Mouse (Mus musculus): ENCODE measurements around the gene Lrrc8b.
A peak's percentile ranks its signal among the peaks of the same experiment; 100 is the strongest.

Gene Lrrc8b

DNA sequence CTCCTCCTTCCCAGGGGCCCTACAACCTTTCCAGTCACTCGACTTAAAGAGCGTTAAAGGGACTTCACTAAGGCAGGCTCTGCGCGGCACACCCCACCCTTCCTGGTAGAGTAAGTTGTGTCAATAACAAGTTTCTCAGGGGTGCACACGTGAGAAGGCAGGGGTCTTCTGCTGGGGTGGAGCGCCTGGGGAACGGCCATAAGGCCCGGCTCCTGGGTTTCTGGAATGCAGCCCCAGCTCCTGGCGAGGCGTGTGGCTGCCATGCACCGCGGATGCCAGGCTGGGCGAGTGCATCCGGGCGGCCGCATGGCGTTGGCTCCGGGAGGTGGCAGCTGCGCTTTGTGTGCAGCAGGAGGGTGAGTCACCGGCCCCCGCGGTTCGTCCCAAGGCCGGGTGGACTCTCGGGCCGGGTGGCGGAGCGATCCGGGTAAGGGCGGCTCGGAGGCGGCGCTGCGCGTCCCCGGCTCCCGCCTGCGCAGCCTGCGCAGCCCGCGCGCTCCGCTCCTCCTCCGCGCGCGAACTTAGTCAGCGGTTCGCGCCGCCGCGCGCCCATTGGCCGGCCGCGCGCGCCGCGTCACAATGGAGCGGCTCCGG is at the start of gene Lrrc8b:
Gene Lrrc8b, plus strand, starts transcription at position 578 of the 594 bp plus-strand sequence.
- DNase-seq (ENCODE audit: low spot score), result no peak

DNA sequence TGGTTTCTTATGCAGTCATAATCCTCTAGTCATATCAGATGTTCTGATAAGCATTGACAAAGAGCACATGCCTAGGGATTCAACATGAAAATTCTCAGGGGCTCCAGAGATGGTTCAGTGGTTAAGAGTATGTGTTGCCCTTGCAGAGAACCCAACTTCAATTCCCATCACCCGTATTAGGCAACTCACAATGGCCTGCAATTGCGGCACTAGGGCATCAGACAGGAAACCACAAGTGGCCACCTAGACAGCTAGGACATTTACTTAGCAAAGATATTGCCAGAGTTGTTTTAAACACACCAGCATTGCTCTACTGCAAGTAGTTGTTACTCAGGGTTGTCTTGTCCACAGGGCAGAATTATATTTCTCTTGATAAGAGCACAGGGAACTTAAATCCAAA is 34.1 kb upstream of the Lrrc8b start:
- no peak for DNase-seq (ENCODE audit: low spot score)

DNA sequence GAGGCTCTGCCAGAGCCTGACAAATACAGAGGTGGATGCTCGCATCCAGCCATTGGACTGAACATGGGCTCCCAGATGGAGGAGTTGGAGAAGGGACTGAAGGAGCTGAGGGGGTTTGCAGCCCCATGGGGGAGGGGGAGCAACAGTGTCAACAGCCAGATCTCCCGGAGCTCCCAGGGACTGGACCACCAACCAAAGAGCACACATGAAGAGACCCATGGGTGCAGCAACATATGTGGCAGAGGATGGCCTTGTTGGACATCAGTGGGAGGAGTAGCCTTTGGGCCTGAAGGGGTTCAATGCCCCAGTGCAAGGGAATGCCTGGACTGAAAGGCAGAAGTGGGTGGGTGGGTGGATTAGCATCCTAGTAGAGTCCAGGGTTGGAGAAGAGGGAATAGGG is 25.2 kb upstream of the Lrrc8b start:
- DNase-seq (ENCODE audit: low spot score), result no peak

DNA sequence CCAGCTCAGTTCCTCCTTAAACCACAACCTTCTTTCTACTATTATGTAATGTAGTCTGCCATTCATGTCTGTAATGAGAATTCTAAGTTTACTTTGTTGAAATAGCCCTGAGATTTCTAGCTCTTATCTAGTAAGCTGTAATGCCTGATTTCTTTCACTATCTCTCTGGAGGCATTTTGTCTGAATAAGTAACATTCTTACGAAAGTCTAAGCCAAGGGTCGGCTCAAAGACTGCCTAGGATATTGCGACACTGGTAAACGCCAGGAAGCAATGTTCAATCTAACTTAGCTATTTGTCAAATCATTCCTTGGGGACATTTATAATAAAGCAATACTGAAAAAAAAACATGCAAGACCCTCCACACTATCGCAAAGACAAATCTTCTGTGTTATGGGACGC is 21.8 kb upstream of the Lrrc8b start:
- no peak for DNase-seq (ENCODE audit: low spot score)

DNA sequence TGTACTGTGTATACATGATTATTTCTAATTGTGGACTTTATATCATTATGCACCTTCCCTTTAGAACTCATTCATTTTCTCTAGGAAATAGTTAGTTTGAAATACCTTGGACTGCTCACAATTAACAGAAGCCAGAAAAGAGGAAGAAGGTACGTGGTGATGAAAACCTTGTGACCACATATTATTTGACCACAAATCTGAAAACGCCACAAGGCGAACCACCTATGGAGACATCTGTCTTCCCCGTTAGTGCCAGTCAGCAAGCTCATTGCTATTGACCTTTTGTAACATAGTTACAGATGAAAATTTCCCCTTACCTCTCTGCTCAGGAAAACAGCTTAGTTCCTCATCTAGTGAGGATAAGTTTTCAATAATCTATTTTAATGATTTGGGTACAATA is 20.4 kb upstream of the Lrrc8b start:
- no peak for DNase-seq (ENCODE audit: low spot score)

DNA sequence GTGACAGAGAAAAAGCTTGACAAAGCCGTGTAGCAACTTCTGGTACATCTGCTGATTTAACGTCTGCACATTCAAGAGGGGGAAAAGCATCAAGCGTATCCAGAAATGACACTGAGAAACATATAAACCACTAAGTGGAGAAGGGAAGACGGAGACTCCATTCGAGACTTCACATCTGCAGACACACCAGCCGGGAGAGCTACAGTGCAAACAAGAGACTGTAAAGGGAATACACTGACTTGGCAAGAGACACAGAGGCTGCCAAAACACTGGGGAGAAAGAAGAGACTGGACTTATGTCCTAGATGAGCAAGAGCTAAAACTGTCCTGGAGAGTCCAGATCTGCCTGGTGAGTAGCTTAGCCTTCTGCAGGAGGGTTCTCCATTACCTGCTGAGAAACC is 16.6 kb upstream of the Lrrc8b start:
- DNase-seq (ENCODE audit: low spot score), result no peak

DNA sequence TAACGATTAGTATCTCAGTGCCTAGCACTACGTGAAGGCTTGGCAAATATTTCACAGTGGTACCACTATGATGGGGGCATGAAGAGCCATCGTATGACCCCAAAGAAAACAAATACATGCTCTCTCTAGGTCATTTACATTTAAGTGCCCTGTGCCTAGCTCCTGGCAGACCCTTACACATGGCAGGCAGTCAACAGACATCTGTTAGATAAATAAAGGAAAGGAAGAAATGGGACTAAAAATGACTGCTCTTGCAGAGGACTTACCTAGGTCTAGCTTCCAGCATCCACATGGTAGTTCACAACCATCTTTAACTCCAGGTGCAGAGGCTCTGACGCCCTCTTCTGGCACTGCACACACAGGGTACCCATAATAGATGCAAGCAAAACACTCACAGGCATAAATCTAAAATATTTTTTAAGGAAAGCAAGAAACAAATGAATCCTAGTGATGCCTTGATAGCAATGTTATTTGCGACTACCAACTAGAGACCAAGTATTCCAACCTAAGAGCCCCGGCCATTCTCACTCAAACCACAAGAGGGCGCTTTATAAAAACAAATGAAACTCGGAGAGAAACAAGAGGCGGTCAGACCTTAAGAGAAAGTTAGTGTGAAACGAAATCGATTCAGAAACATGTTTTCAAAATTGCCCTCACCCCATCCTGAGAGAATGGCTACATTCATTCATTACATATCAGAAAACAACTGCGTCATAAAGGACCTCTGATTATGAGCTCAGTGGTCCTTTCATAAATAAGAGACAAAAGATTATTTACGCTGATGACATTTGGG is 15.7 kb upstream of the Lrrc8b start:
- DNase-seq (ENCODE audit: low spot score), result peak; percentile 70

DNA sequence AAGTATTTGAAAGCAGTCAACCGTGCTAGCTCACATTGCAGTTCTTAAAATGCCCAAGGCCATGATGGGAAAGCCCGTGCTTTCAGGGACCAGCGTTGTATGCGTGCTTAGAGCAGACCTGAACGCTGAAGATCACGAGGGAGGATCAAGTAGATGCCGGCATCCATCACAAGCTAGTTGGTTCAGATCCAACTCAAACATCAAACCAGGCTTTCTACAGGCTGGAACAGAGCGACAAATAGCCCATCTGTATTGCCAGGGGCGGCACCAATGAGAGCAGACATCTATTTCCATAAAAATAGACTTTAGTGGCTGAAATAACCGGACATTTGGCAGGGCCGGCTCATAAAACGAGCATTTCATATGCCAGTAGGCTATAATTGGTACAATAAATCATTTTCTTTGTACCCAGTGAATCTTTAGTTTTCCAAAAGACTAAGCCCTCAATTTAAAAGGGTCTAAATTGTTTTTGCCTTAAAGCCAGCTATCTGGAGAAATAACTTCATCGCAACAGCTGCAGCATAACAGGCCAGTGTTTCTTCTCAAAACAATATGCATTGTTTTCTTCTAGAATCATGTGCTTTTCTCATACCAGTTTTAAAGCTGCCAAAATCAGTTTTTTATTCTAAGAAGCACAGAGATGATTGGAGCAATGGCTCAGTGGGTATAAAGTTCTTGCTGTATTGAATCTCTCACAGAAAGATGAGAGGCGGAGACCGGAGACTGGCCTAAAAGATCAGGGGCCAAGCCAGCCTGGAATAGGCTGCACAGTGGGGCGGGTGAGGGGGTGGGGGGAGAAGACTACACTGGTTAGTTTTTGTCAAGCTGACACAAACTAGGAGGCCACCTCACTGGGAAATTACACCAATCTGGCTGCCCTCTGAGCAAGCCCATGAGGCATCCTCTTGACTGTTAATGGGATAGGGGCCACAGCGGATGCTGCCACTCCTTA is 14.9 kb upstream of the Lrrc8b start:
- no peak for DNase-seq (ENCODE audit: low spot score)

DNA sequence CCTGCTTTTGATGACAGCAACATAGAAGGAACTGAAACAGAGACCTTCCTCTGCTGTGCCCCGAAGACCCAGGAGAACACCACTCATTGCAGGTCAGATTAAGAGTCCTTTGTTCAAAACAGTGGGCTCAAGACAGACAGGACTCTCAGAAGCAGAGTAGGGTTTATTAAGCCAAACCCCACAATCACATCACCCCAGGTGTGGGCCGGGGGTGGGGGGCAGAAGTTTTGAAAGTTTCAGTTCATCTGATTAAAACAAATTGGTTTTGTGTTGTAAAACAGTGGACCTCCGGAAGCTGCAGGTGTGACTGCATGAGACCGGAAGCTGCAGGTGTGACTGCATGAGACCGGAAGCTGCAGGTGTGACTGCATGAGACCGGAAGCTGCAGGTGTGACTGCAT is 14.0 kb upstream of the Lrrc8b start:
- DNase-seq (ENCODE audit: low spot score), result no peak

DNA sequence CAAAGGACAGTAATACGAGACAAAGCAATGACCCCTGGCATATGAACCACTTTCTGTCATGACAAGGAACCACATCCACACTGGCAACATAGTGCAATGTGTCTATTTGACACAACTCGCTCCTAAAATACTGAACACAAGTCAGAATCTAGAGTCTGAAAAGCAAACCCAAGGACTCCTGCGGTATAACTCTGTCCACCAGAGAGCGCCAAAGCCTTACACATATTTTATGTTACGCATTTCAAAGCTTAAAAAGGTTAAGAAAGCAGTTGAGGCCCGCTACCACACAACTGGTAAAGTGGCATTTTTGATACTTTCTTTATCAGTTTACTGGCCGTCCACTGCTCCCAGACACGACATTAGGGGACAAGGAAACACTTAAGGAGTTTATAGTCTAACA is 10.6 kb upstream of the Lrrc8b start:
- DNase-seq (ENCODE audit: low spot score), result peak; percentile 65

DNA sequence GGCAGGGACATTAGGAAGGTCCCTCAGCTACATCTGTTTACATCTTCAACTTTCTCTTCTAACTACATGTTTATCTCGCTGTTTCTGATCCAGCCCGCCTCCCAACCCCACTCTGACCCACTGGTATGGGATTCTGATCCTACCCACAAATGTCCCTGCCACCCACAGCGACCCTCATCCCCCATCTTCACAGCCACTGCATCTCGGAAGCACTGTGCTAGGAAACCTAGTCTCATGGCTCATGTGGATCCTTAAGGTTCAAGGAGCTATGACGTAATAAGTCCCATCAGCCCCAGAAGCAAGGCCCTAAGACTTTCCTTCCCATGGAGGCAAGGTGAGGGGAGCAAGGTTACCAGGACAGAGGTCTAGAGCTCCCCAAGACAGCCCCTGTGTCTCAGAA is 7.9 kb upstream of the Lrrc8b start:
- DNase-seq (ENCODE audit: low spot score), result no peak

DNA sequence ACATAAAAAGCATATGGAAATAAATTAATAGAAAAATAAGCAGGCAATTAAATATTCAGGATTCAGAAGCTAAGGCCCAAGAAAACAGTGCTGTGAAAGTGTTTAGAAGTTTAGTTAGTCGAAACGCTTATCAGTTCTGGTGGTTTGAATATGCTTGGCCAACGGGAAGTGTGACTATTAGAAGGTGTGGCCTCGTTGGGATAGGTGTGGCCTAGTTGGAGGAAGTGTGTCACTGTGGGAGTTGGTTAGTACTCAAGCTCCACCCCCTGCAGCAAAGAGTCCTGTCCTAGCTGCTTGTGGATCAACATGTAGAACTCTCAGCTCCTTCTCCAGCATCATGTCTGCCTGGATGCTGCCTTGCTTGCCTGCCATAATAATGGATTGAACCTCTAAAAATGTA is 6.5 kb upstream of the Lrrc8b start:
- DNase-seq (ENCODE audit: low spot score), result peak; percentile 88

DNA sequence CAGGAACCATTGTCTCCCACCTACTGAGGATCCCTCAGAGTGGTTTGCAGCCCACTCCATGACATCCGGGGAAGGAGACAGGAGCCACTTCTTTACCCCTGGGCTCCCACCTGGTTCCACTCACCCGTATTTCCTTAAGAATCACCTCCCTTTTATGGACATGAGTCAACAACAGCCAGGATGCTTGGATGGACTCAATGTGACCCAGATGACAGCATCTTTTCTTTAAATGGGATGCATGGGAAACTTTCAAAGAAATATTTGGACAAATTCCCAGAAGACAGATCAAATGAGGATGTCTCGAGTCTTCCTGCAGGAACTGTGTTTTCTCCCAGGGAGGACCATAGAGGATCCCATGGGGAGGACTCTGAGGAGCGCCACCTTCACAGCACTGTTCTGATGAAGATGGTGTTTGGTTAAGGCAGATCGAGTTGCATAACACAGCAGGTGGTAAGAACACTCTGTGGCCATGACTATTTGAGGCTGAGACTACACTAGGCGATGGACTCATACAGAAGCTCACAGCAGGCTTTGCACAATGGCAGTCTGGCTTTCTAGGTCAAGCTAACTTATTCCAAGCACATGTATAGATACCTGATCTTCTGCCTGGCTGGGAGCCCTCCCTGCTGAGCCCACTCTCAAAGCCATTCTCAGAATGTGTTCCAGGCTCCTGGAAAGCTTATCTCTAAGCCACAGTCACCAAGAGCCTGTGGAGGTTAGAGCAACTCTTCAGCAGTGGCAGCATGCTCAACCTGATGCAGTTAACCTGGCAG is 4.9 kb upstream of the Lrrc8b start:
- DNase-seq (ENCODE audit: low spot score), result peak; percentile 87

DNA sequence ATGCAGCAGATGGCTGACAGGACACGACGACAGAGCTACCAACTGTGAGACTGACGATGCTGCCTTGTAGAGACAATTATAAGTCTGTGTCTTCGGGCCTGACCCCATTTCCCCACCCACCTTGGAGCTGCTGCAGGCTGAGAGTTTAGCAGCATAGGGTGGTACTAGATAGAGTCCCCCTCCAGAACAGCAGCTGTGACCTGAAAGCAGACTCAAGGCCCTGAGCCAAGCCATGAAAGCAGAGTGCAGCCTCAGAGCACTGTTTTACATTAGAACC is 4.3 kb upstream of the Lrrc8b start:
- DNase-seq (ENCODE audit: low spot score), result no peak

DNA sequence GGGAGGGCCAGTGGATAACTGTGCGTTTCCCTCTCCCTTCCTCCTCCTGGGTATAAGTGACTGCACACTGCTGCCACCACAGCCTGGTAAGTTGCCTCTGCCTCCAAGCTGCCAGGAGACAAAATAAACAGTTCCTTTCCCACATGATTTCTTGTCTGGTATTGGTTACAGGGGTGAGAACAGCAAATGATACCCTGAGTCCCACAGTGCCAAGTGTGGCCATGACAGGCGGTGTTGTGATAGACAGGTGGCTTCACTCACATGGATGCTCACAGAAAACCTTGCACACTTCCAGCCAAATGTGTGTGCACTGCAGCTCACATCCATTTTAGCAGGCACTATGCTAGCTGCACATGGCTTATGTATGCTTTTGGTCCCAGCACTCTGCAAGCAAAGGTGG is 3.8 kb upstream of the Lrrc8b start:
- DNase-seq (ENCODE audit: low spot score), result no peak

DNA sequence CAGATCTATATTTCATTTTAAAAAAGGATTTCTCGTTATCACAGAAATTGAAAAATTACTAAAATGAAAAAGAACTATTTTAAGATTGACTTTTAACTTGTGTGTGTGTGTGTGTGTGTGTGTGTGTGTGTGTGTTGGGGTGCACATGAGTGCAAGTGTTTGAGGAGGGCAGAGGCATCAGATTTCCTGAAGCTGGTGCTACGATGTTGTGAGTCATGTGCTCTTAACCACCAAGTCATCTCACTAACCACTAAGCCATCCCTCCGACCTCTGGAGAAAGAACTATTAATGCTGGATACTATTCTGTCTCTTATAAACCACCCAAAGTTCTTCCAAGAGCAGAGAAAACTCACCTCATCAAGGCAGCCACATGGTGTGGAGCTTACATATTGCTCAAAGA is 2.9 kb upstream of the Lrrc8b start:
- DNase-seq (ENCODE audit: low spot score), result no peak

DNA sequence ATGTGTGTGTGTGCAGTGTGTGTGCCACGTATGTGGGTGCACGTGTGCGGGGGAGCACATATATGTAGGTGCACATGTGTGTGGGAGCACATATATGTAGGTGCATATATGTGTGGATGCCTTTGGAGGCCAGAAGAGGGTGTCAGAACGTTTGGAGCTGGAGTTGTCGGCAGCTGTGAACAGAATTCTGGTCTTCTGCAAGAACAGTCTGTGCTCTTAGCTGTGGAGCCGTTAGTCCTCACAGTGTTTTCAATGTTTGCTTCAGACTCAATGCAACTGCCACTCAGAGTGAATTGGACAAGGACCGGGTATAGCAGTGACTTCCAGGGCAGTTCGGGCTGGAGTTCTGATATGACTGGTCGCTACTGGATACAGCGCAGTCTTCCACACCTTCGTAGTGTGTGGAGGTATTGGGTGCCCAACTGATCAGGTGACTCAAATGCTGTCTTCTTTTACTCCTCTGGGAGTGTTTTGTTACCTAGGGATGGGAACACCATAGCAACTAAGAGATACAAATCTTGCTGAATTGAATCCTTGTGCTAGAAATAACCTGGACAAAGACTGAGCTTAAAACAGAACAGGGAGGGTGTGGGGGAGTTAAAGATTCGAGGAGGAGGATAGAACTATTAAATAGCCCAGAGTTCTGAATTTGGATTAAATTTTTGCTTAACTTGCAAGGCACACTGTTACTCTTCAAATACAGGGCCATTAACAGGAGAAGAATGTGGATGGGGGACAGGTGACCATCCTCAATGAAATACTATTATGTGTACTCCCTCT is 1.0 kb upstream of the Lrrc8b start:
- DNase-seq (ENCODE audit: low spot score), result no peak

DNA sequence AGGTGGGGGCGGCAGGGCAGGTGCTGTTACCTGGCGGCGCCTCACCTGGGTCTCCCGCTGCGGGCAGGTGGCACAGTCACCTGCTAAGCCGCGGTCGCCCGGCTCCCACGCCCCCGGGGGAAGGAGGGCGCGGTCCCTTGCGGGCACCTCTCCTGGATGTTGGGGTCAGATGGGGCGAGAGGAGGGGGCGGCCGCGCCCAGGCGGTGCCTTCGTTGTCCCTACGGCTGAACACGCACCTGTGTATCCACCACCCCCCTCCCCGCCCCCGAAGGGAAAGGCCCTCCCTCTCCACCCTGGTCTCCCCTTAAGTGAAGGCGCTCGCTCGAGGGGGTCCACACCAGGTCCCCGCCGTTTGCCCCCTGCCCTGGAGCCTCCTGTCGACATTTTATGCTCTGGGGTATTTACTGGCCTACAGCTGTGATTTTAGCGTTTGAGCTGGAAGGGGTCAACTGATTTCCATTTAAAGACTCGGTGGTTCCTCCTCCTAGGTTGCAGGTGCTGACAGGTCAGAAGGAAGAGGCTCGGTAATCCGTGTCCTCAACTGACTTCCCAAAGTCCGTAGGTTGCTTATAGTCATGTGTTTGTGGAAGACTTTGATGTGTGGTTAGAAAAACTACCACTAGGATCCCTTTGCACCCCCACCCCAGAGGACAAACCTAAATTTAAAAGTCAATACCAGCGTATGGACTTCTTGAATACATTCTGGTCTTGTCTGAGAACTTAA is 538 bp downstream of the Lrrc8b start:
- no peak for DNase-seq (ENCODE audit: low spot score)

DNA sequence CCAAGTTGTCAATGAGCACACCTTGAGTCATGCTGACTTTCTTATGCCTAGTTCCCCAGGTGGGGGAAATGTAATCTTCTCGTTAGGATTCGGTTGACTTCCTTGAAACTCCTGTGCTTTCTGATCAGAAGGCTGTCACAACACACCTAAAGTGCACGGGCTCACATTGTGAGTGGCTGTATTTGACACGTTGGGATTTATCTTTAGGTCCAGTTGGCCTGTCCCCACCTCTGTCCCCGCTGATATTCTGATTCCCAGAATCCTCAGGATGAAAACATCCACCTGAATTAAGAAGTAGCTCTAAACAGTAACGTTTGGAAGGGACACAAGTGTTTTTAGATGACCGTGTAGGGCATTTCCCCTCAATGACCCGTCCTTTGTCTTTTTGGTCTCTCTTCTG is 1.6 kb downstream of the Lrrc8b start:
- DNase-seq (ENCODE audit: low spot score), result peak; percentile 80

DNA sequence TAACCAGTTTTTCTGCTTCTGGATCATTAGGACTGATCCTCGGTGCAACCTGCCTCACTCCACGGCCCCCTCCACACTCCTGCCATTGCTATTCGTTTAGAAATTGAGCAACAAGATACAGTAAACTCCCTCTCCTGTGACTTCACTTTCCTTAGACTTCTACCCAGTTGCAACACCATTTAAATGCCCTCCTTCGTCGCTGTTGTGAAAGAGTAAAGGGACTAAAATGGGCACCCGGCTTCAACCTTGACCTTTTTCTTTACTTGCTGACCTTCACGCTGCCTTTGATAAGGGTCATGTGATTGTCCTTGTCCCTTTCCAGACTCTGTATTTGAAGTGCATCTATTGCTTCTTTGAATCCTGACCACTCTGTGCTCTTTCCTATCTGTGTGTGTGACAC is 2.8 kb downstream of the Lrrc8b start:
- DNase-seq (ENCODE audit: low spot score), result no peak

DNA sequence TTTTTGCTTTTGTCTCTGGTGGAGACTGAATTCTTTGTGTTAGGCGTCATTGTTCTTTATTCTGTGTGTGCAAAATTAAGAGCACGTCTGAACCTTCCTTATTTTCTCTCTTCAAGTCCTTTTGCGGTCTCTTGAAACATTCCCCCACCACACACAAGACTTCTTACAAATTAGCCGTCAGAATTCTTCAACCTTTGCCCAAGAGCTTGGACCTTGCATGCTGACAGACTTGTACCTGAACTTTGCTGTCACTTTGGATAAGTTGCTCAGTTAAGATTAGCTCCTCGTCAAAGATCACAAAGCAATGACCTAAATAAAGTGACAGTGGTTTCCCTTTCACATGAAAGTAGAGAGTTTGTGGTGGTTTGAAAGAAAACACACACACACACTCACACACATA is 3.3 kb downstream of the Lrrc8b start:
- no peak for DNase-seq (ENCODE audit: low spot score)
